Mouse (Mus musculus): ENCODE measurements around the gene Timm8a2. TPM values are rescaled to one million over a fixed set of nuclear protein-coding genes. Genes with fewer than 3 reads are reported as not detected.

Timm8a2 gene
- polyA plus RNA-seq, 1 experiment = not detected

- no peak overlapping the region for H3K4me3 ChIP-seq (ENCODE audit: insufficient read depth, low read depth, low read length)
These were observed 39.9 kb downstream of the Timm8a2 start for GRCm38 (mm10) chr14:122074360-122074759.

GRCm38 (mm10) chr14:122075485-122076200, 41.2 kb downstream of the Timm8a2 start:
- WGBS = 87% methylated on average over 21 of the region's 21 CpGs

More at GRCm38 (mm10) chr14:122074360-122074759, 39.9 kb downstream of the Timm8a2 start:
- no peak overlapping the region for H3K27ac ChIP-seq (ENCODE audit: insufficient read depth, low read depth, low read length)
- WGBS = 38% methylated on average over 10 of the region's 10 CpGs
- H3K4me1 ChIP-seq (ENCODE audit: control insufficient read depth, insufficient read depth, low read length) = peaks cover 4% of the 10 kb centered on the region
- TF ChIP-seq POLR2A (IDR thresholded peaks at IDR 0.05; ENCODE audit: insufficient read depth, low read depth, low read length) = no peak
- no peak for TF ChIP-seq CTCF (IDR thresholded peaks at IDR 0.05; ENCODE audit: insufficient read depth, low read depth, low read length)

GRCm38 (mm10) chr14:122077017-122077416, 42.5 kb downstream of the Timm8a2 start:
- peaks cover 4% of the 10 kb centered on the region for H3K4me1 ChIP-seq (ENCODE audit: control insufficient read depth, insufficient read depth, low read length)
- H3K4me3 ChIP-seq (ENCODE audit: insufficient read depth, low read depth, low read length) = no peak overlapping the region
- WGBS = 84% methylated on average over 3 of the region's 3 CpGs
- H3K27ac ChIP-seq (ENCODE audit: insufficient read depth, low read depth, low read length) = no peak overlapping the region
- TF ChIP-seq POLR2A (IDR thresholded peaks at IDR 0.05; ENCODE audit: insufficient read depth, low read depth, low read length) (no peak), CTCF (IDR thresholded peaks at IDR 0.05; ENCODE audit: insufficient read depth, low read depth, low read length) (no peak)

More at GRCm38 (mm10) chr14:122075485-122076200, 41.2 kb downstream of the Timm8a2 start:
- no peak overlapping the region for H3K27ac ChIP-seq (ENCODE audit: insufficient read depth, low read depth, low read length)
- TF ChIP-seq POLR2A (IDR thresholded peaks at IDR 0.05; ENCODE audit: insufficient read depth, low read depth, low read length) (no peak), CTCF (IDR thresholded peaks at IDR 0.05; ENCODE audit: insufficient read depth, low read depth, low read length) (no peak)
- no peak overlapping the region for H3K4me3 ChIP-seq (ENCODE audit: insufficient read depth, low read depth, low read length)
- H3K4me1 ChIP-seq (ENCODE audit: control insufficient read depth, insufficient read depth, low read length) = peaks cover 4% of the 10 kb centered on the region

GRCm38 (mm10) chr14:122079428-122079827, 45.0 kb downstream of the Timm8a2 start:
- 50% methylated on average over 6 of the region's 6 CpGs for WGBS
- H3K4me3 ChIP-seq (ENCODE audit: insufficient read depth, low read depth, low read length) = no peak overlapping the region
- no peak for TF ChIP-seq POLR2A (IDR thresholded peaks at IDR 0.05; ENCODE audit: insufficient read depth, low read depth, low read length)
- H3K4me1 ChIP-seq (ENCODE audit: control insufficient read depth, insufficient read depth, low read length) = peaks cover 3% of the 10 kb centered on the region
- no peak overlapping the region for H3K27ac ChIP-seq (ENCODE audit: insufficient read depth, low read depth, low read length)

- WGBS = 82% methylated on average over 5 of the region's 5 CpGs
These were observed 45.4 kb downstream of the Timm8a2 start for GRCm38 (mm10) chr14:122079921-122080320.

GRCm38 (mm10) chr14:122081308-122081707, 46.8 kb downstream of the Timm8a2 start:
- TF ChIP-seq POLR2A (IDR thresholded peaks at IDR 0.05; ENCODE audit: insufficient read depth, low read depth, low read length) (no peak), CTCF (IDR thresholded peaks at IDR 0.05; ENCODE audit: insufficient read depth, low read depth, low read length) (no peak)
- Histone ChIP-seq H3K27ac (ENCODE audit: insufficient read depth, low read depth, low read length) (no peak overlapping the region), H3K4me3 (ENCODE audit: insufficient read depth, low read depth, low read length) (no peak overlapping the region), H3K4me1 (ENCODE audit: control insufficient read depth, insufficient read depth, low read length) (no peaks in the 10 kb centered on the region)
- 55% methylated on average over 3 of the region's 3 CpGs for WGBS

More at GRCm38 (mm10) chr14:122079921-122080320, 45.4 kb downstream of the Timm8a2 start:
- Histone ChIP-seq H3K4me3 (ENCODE audit: insufficient read depth, low read depth, low read length) (no peak overlapping the region), H3K27ac (ENCODE audit: insufficient read depth, low read depth, low read length) (no peak overlapping the region), H3K4me1 (ENCODE audit: control insufficient read depth, insufficient read depth, low read length) (no peaks in the 10 kb centered on the region)
- no peak for TF ChIP-seq CTCF (IDR thresholded peaks at IDR 0.05; ENCODE audit: insufficient read depth, low read depth, low read length)
- TF ChIP-seq POLR2A (IDR thresholded peaks at IDR 0.05; ENCODE audit: insufficient read depth, low read depth, low read length) = no peak

- Histone ChIP-seq H3K4me1 (ENCODE audit: control insufficient read depth, insufficient read depth, low read length) (no peaks in the 10 kb centered on the region), H3K27ac (ENCODE audit: insufficient read depth, low read depth, low read length) (no peak overlapping the region), H3K4me3 (ENCODE audit: insufficient read depth, low read depth, low read length) (no peak overlapping the region)
- TF ChIP-seq POLR2A (IDR thresholded peaks at IDR 0.05; ENCODE audit: insufficient read depth, low read depth, low read length) = no peak
- no peak for TF ChIP-seq CTCF (IDR thresholded peaks at IDR 0.05; ENCODE audit: insufficient read depth, low read depth, low read length)
- WGBS = 87% methylated on average over 7 of the region's 7 CpGs
These were observed 49.0 kb downstream of the Timm8a2 start for GRCm38 (mm10) chr14:122083499-122083898.

- Histone ChIP-seq H3K4me1 (ENCODE audit: control insufficient read depth, insufficient read depth, low read length) (no peaks in the 10 kb centered on the region), H3K4me3 (ENCODE audit: insufficient read depth, low read depth, low read length) (no peak overlapping the region), H3K27ac (ENCODE audit: insufficient read depth, low read depth, low read length) (no peak overlapping the region)
- TF ChIP-seq CTCF (IDR thresholded peaks at IDR 0.05; ENCODE audit: insufficient read depth, low read depth, low read length) (no peak), POLR2A (IDR thresholded peaks at IDR 0.05; ENCODE audit: insufficient read depth, low read depth, low read length) (no peak)
- WGBS = 90% methylated on average over 5 of the region's 5 CpGs
These were observed 53.5 kb downstream of the Timm8a2 start for GRCm38 (mm10) chr14:122087956-122088355.

Other genes starting within 250 kb of the Timm8a2 start
- 265 TPM in 1 of 2 replicates, not detected in the other for gene Dock9, start 236.8 kb upstream of the Timm8a2 start, polyA plus RNA-seq (2012; ENCODE audit: insufficient read depth, insufficient read length, low replicate concordance, missing spikeins)
- gene Ubac2, start 156.1 kb upstream of the Timm8a2 start, polyA plus RNA-seq (2012; ENCODE audit: insufficient read depth, insufficient read length, low replicate concordance, missing spikeins) = not detected in 2 replicates
- gene Gpr18, start 118.9 kb upstream of the Timm8a2 start, polyA plus RNA-seq (2012; ENCODE audit: insufficient read depth, insufficient read length, low replicate concordance, missing spikeins) = not detected in 2 replicates
- gene Gpr183, start 69.5 kb upstream of the Timm8a2 start, polyA plus RNA-seq (2012; ENCODE audit: insufficient read depth, insufficient read length, low replicate concordance, missing spikeins) = not detected in 2 replicates
- not detected in 2 replicates for gene Tm9sf2, start 72.4 kb downstream of the Timm8a2 start, polyA plus RNA-seq (2012; ENCODE audit: insufficient read depth, insufficient read length, low replicate concordance, missing spikeins)
- not detected in 2 replicates for gene Clybl, start 147.0 kb downstream of the Timm8a2 start, polyA plus RNA-seq (2012; ENCODE audit: insufficient read depth, insufficient read length, low replicate concordance, missing spikeins)

All from olfactory bulb, adult 2 months (tissue).